Mouse (Mus musculus): ENCODE measurements at regions not wholly inside any gene's neighbourhood (a gene's known extent, or its start where the extent isn't known, plus 50 kb on each side); places are given as distances from the start of the nearest gene placed in this dataset.

DNA sequence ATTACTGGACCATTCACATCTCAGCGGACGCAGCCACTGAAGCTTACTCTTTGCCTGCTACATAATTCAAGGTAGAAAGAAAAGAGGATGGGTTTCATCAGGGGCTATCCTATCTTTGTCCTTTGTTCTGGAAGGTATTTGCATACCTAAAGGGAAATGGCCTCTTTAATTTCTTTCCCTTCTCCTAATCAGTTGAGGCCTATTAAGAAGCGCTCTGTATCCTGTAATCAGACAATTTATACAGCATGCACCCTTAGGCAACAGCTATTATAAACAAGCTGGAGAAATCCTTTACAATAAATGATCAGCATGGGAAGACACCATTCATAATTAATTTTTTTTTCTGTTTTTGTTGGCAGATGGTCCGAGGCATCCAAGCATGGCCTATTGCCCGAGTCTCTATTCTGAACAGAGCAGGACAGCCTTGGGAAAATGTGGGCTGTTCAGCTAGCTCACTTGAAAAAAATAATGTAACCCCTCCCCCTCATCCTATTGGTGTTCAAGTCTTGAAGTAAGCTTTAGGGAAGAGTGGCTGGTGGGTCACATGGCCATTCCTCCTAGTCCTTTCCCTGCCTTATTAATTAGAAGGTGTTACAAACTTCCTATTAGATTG is 158.6 kb upstream of the Sall1 start:
- TF ChIP-seq POLR2A (IDR thresholded peaks at IDR 0.05; ENCODE audit: low read depth, low read length) (no peak), CTCF (IDR thresholded peaks at IDR 0.05; ENCODE audit: borderline replicate concordance, insufficient read depth, low read length) (no peak)
- H3K27ac ChIP-seq (ENCODE audit: insufficient read depth, low read length): no peak overlapping the region
- H3K4me1 ChIP-seq (ENCODE audit: control insufficient read depth, insufficient read depth, low read length): no peaks in the 10 kb centered on the region
- H3K4me3 ChIP-seq (ENCODE audit: insufficient read depth, low read length): no peak overlapping the region

DNA sequence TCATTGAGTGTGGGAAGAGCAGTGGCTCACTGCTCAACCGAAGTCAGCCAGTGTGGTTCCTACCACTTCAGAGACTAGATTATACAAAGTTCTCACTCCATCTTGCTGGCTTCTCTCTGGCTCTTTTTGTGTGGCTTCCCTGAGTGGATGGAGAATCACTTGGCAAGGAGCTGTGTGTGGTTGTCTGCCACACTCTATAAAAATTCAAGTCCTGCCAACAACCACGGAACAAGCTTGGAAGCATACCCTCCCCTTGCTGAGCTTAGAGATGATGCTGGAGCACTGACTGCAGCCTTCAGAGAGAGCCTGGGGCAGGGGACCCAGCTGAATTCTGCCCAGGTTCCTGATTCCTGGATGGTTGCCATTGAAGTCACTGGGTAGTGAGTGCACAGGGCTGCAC is 156.3 kb upstream of the Sall1 start:
- TF ChIP-seq CTCF (IDR thresholded peaks at IDR 0.05; ENCODE audit: borderline replicate concordance, insufficient read depth, low read length) (no peak), POLR2A (IDR thresholded peaks at IDR 0.05; ENCODE audit: low read depth, low read length) (no peak)
- Histone ChIP-seq H3K4me3 (ENCODE audit: insufficient read depth, low read length) (no peak overlapping the region), H3K4me1 (ENCODE audit: control insufficient read depth, insufficient read depth, low read length) (no peaks in the 10 kb centered on the region), H3K27ac (ENCODE audit: insufficient read depth, low read length) (no peak overlapping the region)

DNA sequence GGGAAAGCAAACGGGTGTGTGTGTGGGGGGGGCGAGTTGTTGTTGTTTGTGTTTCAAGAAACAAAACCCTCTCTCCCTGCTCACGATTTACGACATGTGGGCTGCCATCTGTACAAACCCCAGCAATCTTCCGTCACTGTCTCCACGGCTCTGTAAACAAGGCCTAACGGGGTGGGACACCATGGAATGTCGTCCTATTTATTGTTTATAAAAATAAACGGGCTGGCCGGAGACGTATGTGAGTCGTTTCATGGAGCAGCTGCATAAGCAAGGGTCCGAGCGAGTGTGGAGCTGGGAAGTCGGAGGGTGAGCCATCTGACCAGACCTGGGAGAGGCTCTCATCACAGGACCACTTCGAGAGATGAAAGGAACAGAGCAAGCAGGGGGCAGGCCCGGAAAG is 141.4 kb upstream of the Sall1 start:
- Histone ChIP-seq H3K27ac (ENCODE audit: insufficient read depth, low read length) (no peak overlapping the region), H3K4me1 (ENCODE audit: control insufficient read depth, insufficient read depth, low read length) (no peaks in the 10 kb centered on the region), H3K4me3 (ENCODE audit: insufficient read depth, low read length) (no peak overlapping the region)
- no peak for TF ChIP-seq CTCF (IDR thresholded peaks at IDR 0.05; ENCODE audit: borderline replicate concordance, insufficient read depth, low read length)
- TF ChIP-seq POLR2A (IDR thresholded peaks at IDR 0.05; ENCODE audit: low read depth, low read length): no peak

DNA sequence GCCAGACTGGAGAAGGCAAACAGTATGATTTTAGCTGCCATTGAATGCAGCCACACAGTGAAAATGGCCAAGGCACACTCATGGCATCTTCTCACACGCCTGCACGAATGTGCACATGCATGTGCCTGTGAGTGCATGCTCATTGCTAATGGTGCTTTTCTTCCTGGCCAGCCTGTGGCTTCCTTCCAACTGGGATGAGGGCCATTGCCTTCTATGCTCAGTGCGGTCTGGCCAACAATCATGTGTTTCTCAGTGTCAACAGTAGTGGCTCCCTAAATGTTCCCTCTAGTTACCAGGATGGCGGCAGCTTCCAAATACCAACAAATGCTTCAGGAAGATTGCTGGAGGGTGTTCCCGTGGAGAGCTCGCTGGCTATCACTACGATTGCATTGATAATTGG is 131.7 kb upstream of the Sall1 start:
- no peak overlapping the region for H3K4me3 ChIP-seq (ENCODE audit: insufficient read depth, low read length)
- TF ChIP-seq POLR2A (IDR thresholded peaks at IDR 0.05; ENCODE audit: low read depth, low read length): no peak
- TF ChIP-seq CTCF (IDR thresholded peaks at IDR 0.05; ENCODE audit: borderline replicate concordance, insufficient read depth, low read length): no peak
- H3K4me1 ChIP-seq (ENCODE audit: control insufficient read depth, insufficient read depth, low read length): no peaks in the 10 kb centered on the region
- H3K27ac ChIP-seq (ENCODE audit: insufficient read depth, low read length): no peak overlapping the region

DNA sequence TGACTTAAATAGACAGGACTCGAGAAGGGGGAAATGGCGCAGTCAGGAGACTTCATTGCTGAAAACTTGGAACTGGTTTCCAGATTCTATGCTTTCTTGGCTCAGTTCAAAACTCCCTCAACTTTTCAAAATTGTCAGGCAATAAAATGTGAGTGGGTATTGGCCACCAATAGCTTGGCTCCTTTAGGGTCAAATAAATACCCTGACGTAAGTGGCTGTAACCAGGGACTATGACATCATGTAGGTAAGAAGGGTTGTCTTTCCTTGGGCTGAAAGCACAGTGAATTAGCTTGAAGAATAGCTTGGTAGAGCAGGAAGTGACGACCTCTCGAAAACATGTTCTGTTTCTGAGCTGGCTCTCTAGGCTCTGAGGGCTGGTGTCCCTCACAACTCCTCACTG is 127.6 kb upstream of the Sall1 start:
- H3K4me1 ChIP-seq (ENCODE audit: control insufficient read depth, insufficient read depth, low read length): no peaks in the 10 kb centered on the region
- no peak for TF ChIP-seq POLR2A (IDR thresholded peaks at IDR 0.05; ENCODE audit: low read depth, low read length)
- TF ChIP-seq CTCF (IDR thresholded peaks at IDR 0.05; ENCODE audit: borderline replicate concordance, insufficient read depth, low read length): no peak
- H3K4me3 ChIP-seq (ENCODE audit: insufficient read depth, low read length): no peak overlapping the region
- H3K27ac ChIP-seq (ENCODE audit: insufficient read depth, low read length): no peak overlapping the region

DNA sequence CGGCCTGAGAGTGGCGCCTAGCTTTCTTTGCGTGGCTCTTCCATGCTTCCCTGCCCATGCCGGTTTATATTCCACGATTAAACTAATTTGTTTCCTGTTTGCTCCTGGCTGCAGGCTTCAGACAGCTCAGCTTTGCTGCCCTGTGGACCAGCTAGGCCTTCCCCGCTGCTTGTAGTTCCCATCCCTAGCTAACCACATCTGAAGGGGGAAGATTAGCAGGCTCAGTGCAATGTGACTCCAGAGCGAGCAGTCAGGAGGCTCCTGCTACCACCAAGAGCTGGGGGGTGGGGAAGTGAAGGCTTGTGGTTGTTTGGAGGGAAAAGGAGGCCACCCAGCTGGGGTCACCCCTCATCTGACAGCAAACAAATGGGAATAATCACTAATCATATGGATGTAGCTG is 125.5 kb upstream of the Sall1 start:
- H3K4me3 ChIP-seq (ENCODE audit: insufficient read depth, low read length): no peak overlapping the region
- TF ChIP-seq CTCF (IDR thresholded peaks at IDR 0.05; ENCODE audit: borderline replicate concordance, insufficient read depth, low read length) (no peak), POLR2A (IDR thresholded peaks at IDR 0.05; ENCODE audit: low read depth, low read length) (no peak)
- H3K4me1 ChIP-seq (ENCODE audit: control insufficient read depth, insufficient read depth, low read length): no peaks in the 10 kb centered on the region
- H3K27ac ChIP-seq (ENCODE audit: insufficient read depth, low read length): no peak overlapping the region

DNA sequence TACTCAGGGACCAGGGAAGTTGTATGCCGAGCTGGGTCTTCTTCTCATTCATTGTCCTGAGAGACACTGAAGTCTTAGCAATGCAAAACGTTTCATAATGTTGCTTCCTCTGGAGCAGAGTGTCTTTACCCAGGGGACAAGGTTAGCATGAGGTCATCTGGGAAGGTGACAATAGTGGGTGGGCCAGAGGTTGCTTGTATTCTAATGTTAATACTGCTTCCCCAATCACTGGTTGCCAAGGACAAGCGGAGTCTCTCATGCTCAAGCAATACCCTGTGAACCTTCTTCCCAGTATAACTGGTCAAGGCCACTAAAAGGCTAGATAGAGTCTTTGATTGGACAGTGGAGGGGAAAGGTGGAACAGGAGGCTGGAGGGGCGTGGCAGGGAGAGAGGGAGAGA is 123.1 kb upstream of the Sall1 start:
- H3K27ac ChIP-seq (ENCODE audit: insufficient read depth, low read length): no peak overlapping the region
- TF ChIP-seq CTCF (IDR thresholded peaks at IDR 0.05; ENCODE audit: borderline replicate concordance, insufficient read depth, low read length) (no peak), POLR2A (IDR thresholded peaks at IDR 0.05; ENCODE audit: low read depth, low read length) (no peak)

DNA sequence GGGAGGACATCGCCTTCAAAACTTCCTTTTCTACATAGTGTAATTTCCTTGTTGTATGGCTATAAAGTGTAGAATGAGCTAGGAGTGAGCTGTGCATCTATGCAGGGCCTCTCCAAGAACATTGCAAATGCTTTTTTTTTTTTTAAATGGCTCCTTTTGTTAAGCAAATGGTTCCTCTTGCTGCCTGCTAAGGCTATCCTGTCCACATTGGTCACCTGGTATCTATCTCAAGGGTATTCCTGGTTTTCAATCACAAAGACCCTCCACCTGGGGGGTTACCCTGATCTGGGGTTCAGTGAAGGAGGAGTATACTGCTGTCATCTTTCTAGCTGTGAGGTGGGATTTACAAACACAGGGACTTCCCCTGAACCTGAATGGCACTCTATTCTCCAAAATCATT is 112.9 kb upstream of the Sall1 start:
- TF ChIP-seq CTCF (IDR thresholded peaks at IDR 0.05; ENCODE audit: borderline replicate concordance, insufficient read depth, low read length): no peak
- TF ChIP-seq POLR2A (IDR thresholded peaks at IDR 0.05; ENCODE audit: low read depth, low read length): no peak
- Histone ChIP-seq H3K4me1 (ENCODE audit: control insufficient read depth, insufficient read depth, low read length) (no peaks in the 10 kb centered on the region), H3K27ac (ENCODE audit: insufficient read depth, low read length) (no peak overlapping the region), H3K4me3 (ENCODE audit: insufficient read depth, low read length) (no peak overlapping the region)

More for the DNA sequence above, 123.1 kb upstream of the Sall1 start:
- Histone ChIP-seq H3K4me1 (ENCODE audit: control insufficient read depth, insufficient read depth, low read length) (no peaks in the 10 kb centered on the region), H3K4me3 (ENCODE audit: insufficient read depth, low read length) (no peak overlapping the region)

DNA sequence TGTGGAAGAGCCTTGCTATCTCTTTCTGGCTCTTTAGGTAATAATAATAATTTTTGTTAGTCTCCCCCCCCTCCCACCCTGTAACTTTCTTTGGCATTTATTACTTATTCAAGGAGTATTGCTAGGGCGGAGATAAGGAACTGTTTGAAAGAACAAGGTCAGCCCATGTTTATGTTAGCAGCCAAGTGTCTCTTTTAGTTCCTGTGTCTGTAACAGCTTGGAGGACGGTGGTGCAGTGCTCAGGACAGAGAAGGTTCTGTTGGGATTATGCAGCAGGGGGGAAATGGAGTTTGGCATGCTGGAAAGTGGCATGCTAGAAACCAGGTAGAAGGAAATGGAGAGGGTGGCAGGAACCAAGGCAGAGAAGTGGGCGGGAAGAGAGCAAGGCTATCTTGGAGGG is 109.6 kb upstream of the Sall1 start:
- TF ChIP-seq CTCF (IDR thresholded peaks at IDR 0.05; ENCODE audit: borderline replicate concordance, insufficient read depth, low read length): no peak
- no peak for TF ChIP-seq POLR2A (IDR thresholded peaks at IDR 0.05; ENCODE audit: low read depth, low read length)
- Histone ChIP-seq H3K4me3 (ENCODE audit: insufficient read depth, low read length) (no peak overlapping the region), H3K27ac (ENCODE audit: insufficient read depth, low read length) (no peak overlapping the region), H3K4me1 (ENCODE audit: control insufficient read depth, insufficient read depth, low read length) (no peaks in the 10 kb centered on the region)

DNA sequence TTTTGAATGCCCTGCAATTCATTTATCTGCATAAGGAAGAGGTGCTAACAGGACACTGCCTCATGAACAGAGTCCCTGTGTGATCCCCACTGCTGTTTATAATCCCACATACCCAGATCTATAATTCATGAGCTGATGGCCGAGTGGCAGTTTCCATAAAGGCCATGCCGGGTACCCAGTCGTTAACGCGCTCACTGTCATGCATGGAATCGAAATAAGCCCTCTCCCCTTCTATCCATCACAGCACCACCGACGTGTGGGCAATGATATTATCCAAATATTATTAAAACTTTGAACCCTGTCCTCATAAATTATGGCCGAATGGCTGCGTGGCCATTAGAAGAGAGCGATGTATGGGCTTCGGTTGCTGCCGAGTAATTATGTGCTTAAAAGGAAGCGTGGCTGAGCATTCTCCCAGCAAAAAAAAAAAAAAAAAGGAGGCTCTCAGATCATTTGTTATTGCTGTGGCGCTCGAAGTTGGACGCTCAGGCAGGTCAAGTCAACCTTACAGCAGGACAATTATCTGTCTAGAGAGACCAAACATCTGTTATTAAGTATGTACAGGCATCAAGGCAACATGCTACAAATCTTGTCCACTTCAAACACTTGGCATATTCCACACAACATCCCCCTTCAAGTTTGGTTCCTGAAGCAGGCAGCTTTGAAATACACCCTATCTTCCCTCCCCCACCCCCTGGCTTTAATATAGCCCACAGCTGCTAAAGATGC is 109.1 kb upstream of the Sall1 start:
- H3K4me1 ChIP-seq (ENCODE audit: control insufficient read depth, insufficient read depth, low read length): no peaks in the 10 kb centered on the region
- no peak for TF ChIP-seq CTCF (IDR thresholded peaks at IDR 0.05; ENCODE audit: borderline replicate concordance, insufficient read depth, low read length)
- TF ChIP-seq POLR2A (IDR thresholded peaks at IDR 0.05; ENCODE audit: low read depth, low read length): no peak
- no peak overlapping the region for H3K4me3 ChIP-seq (ENCODE audit: insufficient read depth, low read length)
- no peak overlapping the region for H3K27ac ChIP-seq (ENCODE audit: insufficient read depth, low read length)
